Mouse (Mus musculus): Measurements from ENCODE around the gene Slirp. TPM values are rescaled to one million over a fixed set of nuclear protein-coding genes. Genes with fewer than 3 reads are reported as not detected.

The Slirp gene
- polyA plus RNA-seq, 1 experiment from 2014 or later = 238 TPM

DNA sequence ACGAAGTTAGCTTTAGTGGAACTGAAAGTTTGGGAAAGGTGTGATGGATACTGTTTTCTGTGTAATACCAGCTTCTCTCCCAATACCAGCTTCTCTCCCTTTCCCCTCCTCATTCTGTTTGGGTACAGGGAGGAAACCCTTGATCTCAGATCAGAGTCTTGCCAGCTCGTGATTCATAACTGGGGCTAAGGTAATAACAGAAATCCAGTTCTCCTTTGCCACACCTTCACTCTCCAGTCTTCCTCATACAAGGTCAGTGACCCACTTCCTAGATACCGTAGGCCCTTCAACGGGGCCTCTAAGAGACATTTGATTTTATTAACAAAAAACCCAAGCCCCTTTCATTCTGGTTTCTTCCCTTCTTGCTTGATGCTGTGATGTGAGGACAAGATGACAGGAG lies 38.5 kb upstream of the Slirp start:
- H3K4me3 ChIP-seq (ENCODE audit: low read depth, low read length) = no peak overlapping the region
- no peaks in the 10 kb centered on the region for H3K36me3 ChIP-seq (ENCODE audit: control insufficient read depth, insufficient read depth, low read length)
- no peaks in the 10 kb centered on the region for H3K27me3 ChIP-seq (ENCODE audit: control insufficient read depth, insufficient read depth, low read length)
- peak; percentile 51 for DNase-seq (ENCODE audit: low spot score)
- ATAC-seq (ENCODE audit: low FRiP score, low TSS enrichment) = peak; percentile 69
- TF ChIP-seq CTCF (IDR thresholded peaks at IDR 0.05; ENCODE audit: low read depth) (no peak), EP300 (optimal IDR thresholded peaks at IDR 0.05) (no peak)
- 0 out of 2 replicates have a peak, but pooled peaks cover 2% of the 10 kb centered on the region for H3K4me1 ChIP-seq (replicated peaks; ENCODE audit: control insufficient read depth, insufficient read depth)
- no peak overlapping the region for H3K9ac ChIP-seq (ENCODE audit: low read length)
- no peak overlapping the region for H3K4me2 ChIP-seq (replicated peaks; ENCODE audit: low read depth)
- H3K27ac ChIP-seq (replicated peaks) = peak overlapping the region; percentile 83
- WGBS = 56% methylated on average over 4 of the region's 4 CpGs
- no peaks in the 10 kb centered on the region for H3K9me3 ChIP-seq (ENCODE audit: control insufficient read depth, low read length)

DNA sequence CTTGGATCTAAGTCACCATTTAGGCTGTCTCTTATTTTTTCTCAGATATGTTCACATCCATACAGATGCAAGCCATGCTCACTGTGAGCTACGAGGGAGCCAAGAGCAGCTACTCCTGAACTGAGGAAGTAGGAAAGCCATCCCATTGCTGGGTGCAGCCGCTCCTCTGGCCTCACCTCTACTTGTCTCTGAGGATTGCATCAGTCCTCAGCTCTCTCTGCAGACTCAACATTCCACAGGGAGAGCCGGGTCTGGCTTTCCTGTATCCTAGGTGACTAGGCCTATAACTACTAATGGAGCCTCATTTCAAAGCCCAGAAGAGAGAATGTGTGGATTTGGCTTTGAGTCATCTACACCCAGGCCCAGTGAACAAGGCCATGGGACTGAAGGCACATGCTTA lies 38.0 kb upstream of the Slirp start:
- Histone ChIP-seq H3K9ac (ENCODE audit: low read length) (no peak overlapping the region), H3K4me3 (ENCODE audit: low read depth, low read length) (no peak overlapping the region), H3K9me3 (ENCODE audit: control insufficient read depth, low read length) (no peaks in the 10 kb centered on the region), H3K27me3 (ENCODE audit: control insufficient read depth, insufficient read depth, low read length) (no peaks in the 10 kb centered on the region), H3K4me2 (replicated peaks; ENCODE audit: low read depth) (no peak overlapping the region), H3K4me1 (replicated peaks; ENCODE audit: control insufficient read depth, insufficient read depth) (0 out of 2 replicates have a peak, but pooled peaks cover 2% of the 10 kb centered on the region), H3K27ac (replicated peaks) (peak overlapping the region; percentile 83), H3K36me3 (ENCODE audit: control insufficient read depth, insufficient read depth, low read length) (no peaks in the 10 kb centered on the region)
- peak; percentile 26 for DNase-seq (ENCODE audit: low spot score)
- WGBS = 58% methylated on average over 3 of the region's 3 CpGs
- no peak for TF ChIP-seq CTCF (IDR thresholded peaks at IDR 0.05; ENCODE audit: low read depth)
- no peak for TF ChIP-seq EP300 (optimal IDR thresholded peaks at IDR 0.05)
- peak; percentile 22; the same call in 1 of the 2 replicates for ATAC-seq (ENCODE audit: low FRiP score, low TSS enrichment)

DNA sequence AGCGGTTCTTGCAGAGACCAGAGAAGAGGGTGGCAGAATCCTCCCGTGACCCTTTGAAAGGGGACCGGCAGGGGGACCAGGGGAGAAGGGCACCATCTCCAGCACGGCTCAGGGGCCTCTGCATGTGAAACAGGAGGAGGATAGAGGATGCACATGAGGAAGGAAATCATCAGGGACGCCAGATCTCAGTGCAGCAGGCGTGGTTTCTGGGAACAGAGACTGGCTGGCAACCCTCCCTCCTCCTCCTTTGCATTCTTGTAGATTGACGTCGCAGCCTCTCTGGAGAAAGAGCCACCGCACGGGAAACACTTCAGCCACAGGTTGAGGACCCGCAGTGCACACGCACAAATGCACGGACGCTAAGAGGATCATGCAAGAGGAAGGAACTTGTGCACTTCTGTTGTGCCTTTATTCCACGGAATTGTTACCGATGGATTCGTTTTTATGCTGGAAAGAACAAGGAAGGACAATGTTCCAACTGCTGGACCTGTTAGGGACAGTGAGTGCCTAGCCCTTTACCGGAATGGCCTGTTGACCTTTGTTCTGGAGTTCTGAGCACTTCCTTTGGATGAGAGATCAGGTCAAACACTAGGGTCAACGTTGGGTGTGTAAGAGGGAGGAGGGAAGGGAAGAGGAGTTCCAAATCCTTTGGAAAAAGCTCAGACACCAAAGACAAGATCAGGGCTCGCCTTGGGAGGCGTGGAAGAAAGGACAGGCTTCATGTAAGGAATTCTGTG lies 35.7 kb upstream of the Slirp start:
- ATAC-seq (ENCODE audit: low FRiP score, low TSS enrichment) = peak; percentile 43
- H3K27me3 ChIP-seq (ENCODE audit: control insufficient read depth, insufficient read depth, low read length) = no peaks in the 10 kb centered on the region
- H3K36me3 ChIP-seq (ENCODE audit: control insufficient read depth, insufficient read depth, low read length) = no peaks in the 10 kb centered on the region
- peak overlapping the region; percentile 43 for H3K4me2 ChIP-seq (replicated peaks; ENCODE audit: low read depth)
- peak; percentile 76 for DNase-seq (ENCODE audit: low spot score)
- H3K4me1 ChIP-seq (replicated peaks; ENCODE audit: control insufficient read depth, insufficient read depth) = 0 out of 2 replicates have a peak, but pooled peaks cover 2% of the 10 kb centered on the region
- H3K9me3 ChIP-seq (ENCODE audit: control insufficient read depth, low read length) = no peaks in the 10 kb centered on the region
- TF ChIP-seq EP300 (optimal IDR thresholded peaks at IDR 0.05) (no peak), CTCF (IDR thresholded peaks at IDR 0.05; ENCODE audit: low read depth) (no peak)
- peak overlapping the region; percentile 87 for H3K27ac ChIP-seq (replicated peaks)
- peak overlapping the region; percentile 47 for H3K9ac ChIP-seq (ENCODE audit: low read length)
- WGBS = 26% methylated on average over 21 of the region's 21 CpGs
- H3K4me3 ChIP-seq (ENCODE audit: low read depth, low read length) = no peak overlapping the region

DNA sequence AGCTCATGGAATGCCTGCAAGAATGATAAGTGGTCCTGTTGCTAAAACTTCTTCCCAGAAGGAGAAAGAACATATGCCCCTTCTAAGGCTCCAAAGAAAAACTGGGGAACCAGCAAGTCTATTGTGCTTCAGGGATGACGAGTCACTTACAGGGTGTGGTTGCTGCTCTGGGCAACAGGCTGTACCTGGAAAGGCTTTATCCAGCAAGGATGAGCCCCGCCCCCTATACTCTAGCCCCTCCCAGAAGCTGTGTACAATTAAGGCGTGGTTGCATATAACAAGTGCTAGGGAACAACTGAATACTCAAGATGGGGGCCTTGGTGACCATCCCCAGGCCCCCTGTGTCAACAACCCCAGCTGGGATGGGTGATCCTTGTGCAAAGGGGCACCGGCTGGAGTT lies 34.6 kb upstream of the Slirp start:
- Histone ChIP-seq H3K4me1 (replicated peaks; ENCODE audit: control insufficient read depth, insufficient read depth) (0 out of 2 replicates have a peak, but pooled peaks cover 2% of the 10 kb centered on the region), H3K4me3 (ENCODE audit: low read depth, low read length) (no peak overlapping the region), H3K9me3 (ENCODE audit: control insufficient read depth, low read length) (no peaks in the 10 kb centered on the region), H3K27me3 (ENCODE audit: control insufficient read depth, insufficient read depth, low read length) (no peaks in the 10 kb centered on the region), H3K4me2 (replicated peaks; ENCODE audit: low read depth) (no peak overlapping the region), H3K36me3 (ENCODE audit: control insufficient read depth, insufficient read depth, low read length) (no peaks in the 10 kb centered on the region), H3K27ac (replicated peaks) (peak overlapping the region; percentile 85), H3K9ac (ENCODE audit: low read length) (no peak overlapping the region)
- WGBS = 59% methylated on average over 4 of the region's 4 CpGs
- TF ChIP-seq CTCF (IDR thresholded peaks at IDR 0.05; ENCODE audit: low read depth) = no peak
- TF ChIP-seq EP300 (optimal IDR thresholded peaks at IDR 0.05) = no peak
- ATAC-seq (ENCODE audit: low FRiP score, low TSS enrichment) (peak; percentile 82), DNase-seq (ENCODE audit: low spot score) (peak; percentile 90)

DNA sequence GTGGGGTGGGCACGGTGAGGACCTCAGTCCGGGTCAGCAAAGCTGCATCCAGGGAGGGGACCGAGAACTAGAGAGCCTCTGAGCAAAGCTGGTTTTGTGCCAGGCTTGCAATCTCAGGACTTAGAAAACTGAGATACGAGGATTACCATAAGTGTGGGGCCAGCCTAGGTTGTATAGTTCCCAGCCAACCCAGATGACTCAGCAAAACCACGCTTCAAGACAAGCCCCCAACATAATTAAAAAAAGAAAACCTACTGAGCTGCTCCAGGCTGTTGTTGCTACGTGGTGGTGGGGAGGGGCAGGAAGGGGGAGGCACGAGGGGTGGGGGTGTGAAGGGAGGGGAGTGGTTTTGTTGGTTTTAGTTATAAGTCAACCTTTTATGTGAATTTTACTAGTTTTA lies 32.7 kb upstream of the Slirp start:
- H3K4me3 ChIP-seq (ENCODE audit: low read depth, low read length) = no peak overlapping the region
- 23% methylated on average over 7 of the region's 7 CpGs for WGBS
- H3K36me3 ChIP-seq (ENCODE audit: control insufficient read depth, insufficient read depth, low read length) = no peaks in the 10 kb centered on the region
- peak overlapping the region; percentile 79 for H3K27ac ChIP-seq (replicated peaks)
- no peak overlapping the region for H3K4me2 ChIP-seq (replicated peaks; ENCODE audit: low read depth)
- DNase-seq (ENCODE audit: low spot score) (peak; percentile 61), ATAC-seq (ENCODE audit: low FRiP score, low TSS enrichment) (peak; percentile 27; the same call in 1 of the 2 replicates)
- no peak overlapping the region for H3K9ac ChIP-seq (ENCODE audit: low read length)
- H3K27me3 ChIP-seq (ENCODE audit: control insufficient read depth, insufficient read depth, low read length) = no peaks in the 10 kb centered on the region
- H3K4me1 ChIP-seq (replicated peaks; ENCODE audit: control insufficient read depth, insufficient read depth) = 0 out of 2 replicates have a peak, but pooled peaks cover 2% of the 10 kb centered on the region
- TF ChIP-seq EP300 (optimal IDR thresholded peaks at IDR 0.05) (no peak), CTCF (IDR thresholded peaks at IDR 0.05; ENCODE audit: low read depth) (no peak)
- H3K9me3 ChIP-seq (ENCODE audit: control insufficient read depth, low read length) = no peaks in the 10 kb centered on the region

DNA sequence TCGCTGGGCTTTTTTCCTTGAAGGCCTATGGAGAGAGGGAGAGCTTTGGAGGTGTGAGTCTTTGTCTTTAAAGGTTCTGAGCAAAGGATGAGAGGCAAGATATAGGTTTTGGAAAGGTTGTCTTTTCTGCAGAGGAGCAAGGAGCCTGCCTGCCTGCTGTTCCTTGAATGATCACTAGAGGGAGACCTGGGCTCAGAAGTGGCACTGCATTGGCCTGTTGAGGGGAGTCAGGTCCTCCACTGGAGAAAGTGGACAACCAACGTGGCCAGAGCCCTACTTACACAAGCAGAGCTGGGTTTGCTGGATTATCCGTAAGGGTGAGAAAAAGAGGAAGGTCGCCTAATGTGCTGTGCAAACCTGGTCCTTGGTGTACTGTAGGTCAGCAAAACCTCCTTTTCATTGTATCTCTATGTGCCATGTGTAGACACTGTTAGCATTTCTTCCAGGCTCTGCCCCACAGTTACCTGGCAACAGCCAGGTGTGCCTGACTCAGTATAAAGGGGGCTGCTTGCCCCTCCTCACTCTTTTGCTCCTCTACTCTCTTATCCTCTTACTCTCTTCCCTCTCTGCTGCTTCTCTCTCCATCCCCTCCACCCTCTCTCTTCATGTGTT lies 30.4 kb upstream of the Slirp start:
- peak; percentile 77 for DNase-seq (ENCODE audit: low spot score)
- no peaks in the 10 kb centered on the region for H3K9me3 ChIP-seq (ENCODE audit: control insufficient read depth, low read length)

More for the DNA sequence above, 30.4 kb upstream of the Slirp start:
- Histone ChIP-seq H3K4me1 (replicated peaks; ENCODE audit: control insufficient read depth, insufficient read depth) (0 out of 2 replicates have a peak, but pooled peaks cover under 1% of the 10 kb centered on the region), H3K9ac (ENCODE audit: low read length) (no peak overlapping the region), H3K27ac (replicated peaks) (no peak overlapping the region), H3K4me2 (replicated peaks; ENCODE audit: low read depth) (no peak overlapping the region), H3K36me3 (ENCODE audit: control insufficient read depth, insufficient read depth, low read length) (no peaks in the 10 kb centered on the region), H3K4me3 (ENCODE audit: low read depth, low read length) (no peak overlapping the region), H3K27me3 (ENCODE audit: control insufficient read depth, insufficient read depth, low read length) (no peaks in the 10 kb centered on the region)
- ATAC-seq (ENCODE audit: low FRiP score, low TSS enrichment) = 0 out of 2 replicates have a peak, but pooled peaks have one; percentile 10
- TF ChIP-seq CTCF (IDR thresholded peaks at IDR 0.05; ENCODE audit: low read depth) (peak; percentile 92), EP300 (optimal IDR thresholded peaks at IDR 0.05) (no peak)
- 12% methylated on average over 4 of the region's 4 CpGs for WGBS
